Mouse (Mus musculus): Measurements from ENCODE around the gene Igfbp5.
A peak's percentile ranks its signal among the peaks of the same experiment; 100 is the strongest.

Igfbp5 gene

DNA sequence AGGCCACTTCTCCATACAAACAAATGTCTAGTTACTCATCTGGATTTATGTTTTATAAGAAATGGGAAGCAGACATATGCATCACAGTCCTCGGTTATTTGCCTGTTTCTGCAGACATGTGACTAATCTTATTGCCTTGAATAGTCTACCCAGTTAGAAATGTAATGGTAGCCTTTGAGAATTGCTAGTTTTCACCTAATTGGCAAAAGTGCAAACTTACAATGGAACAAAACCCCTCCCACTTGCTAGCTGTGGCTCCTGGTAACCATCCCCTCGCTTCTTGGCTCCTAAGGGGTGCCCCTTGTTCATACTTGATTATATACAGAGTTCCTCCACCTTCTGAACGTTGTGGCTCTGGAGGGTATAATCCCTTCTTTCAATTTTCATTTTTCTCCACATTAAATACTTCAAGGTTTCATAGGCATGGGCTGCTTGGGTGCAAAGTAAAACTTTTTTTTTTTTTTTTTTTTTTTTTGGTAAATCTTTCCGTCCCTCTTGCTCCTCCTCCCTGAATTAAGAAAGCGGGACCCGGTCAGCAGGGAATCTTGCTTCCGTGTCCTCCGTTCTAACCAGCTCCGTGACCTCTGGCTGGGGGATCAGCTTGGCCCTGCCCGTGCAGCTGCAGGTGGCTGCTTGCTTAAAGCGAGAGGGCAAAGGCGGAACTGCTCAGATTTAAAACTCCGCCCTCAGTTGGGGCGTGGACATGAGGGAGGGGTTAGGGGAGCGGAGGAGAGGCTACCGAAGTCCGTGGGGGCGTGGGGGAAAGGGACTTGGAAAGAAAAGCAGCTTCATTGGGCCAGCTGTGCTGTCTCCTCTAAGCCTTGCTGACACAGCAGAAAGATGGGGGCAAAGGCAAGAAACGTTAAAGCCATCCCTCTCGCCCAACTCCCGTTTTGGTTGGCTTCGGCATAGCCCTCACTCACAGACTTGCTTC is 4.7 kb downstream of the Igfbp5 start:
- ATAC-seq (ENCODE audit: insufficient number of reproducible peaks, low FRiP score, low TSS enrichment) = no peak

- no peak for ATAC-seq (ENCODE audit: insufficient number of reproducible peaks, low FRiP score, low TSS enrichment)
Measured at GRCm38 (mm10) chr1:72869275-72869674, 5.4 kb downstream of the Igfbp5 start.

GRCm38 (mm10) chr1:72868429-72869215 is 6.1 kb downstream of the Igfbp5 start:
- no peak for ATAC-seq (ENCODE audit: insufficient number of reproducible peaks, low FRiP score, low TSS enrichment)

DNA sequence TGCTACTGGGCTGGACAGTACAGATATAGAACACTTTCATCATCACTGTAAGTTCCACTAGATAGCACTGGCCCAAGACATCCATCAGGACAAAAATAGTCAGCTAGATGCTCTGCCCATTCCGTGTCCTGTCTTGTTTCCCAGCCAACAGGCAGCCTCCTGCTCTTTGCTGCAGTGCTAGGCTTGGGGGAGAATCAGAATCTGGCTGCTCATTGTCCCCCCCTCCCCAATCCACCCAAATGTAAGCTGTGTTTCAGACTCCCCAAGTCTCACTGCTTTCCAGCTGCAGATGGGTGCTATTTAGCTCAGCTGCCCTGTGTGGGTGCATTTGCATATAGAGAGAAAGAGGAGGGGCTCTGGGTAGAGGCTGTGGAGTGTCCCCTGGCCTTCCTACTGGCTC is 7.3 kb downstream of the Igfbp5 start:
- no peak for ATAC-seq (ENCODE audit: insufficient number of reproducible peaks, low FRiP score, low TSS enrichment)

- ATAC-seq (ENCODE audit: insufficient number of reproducible peaks, low FRiP score, low TSS enrichment) = no peak
Measured at GRCm38 (mm10) chr1:72866417-72866816, 8.3 kb downstream of the Igfbp5 start.

GRCm38 (mm10) chr1:72865900-72866299 is 8.8 kb downstream of the Igfbp5 start:
- peak; percentile 10; the same call in 1 of the 2 replicates for ATAC-seq (ENCODE audit: insufficient number of reproducible peaks, low FRiP score, low TSS enrichment)

GRCm38 (mm10) chr1:72864272-72864671 is 10.4 kb downstream of the Igfbp5 start:
- ATAC-seq (ENCODE audit: insufficient number of reproducible peaks, low FRiP score, low TSS enrichment) = no peak

GRCm38 (mm10) chr1:72863692-72864091 is 11.0 kb downstream of the Igfbp5 start:
- no peak for ATAC-seq (ENCODE audit: insufficient number of reproducible peaks, low FRiP score, low TSS enrichment)

DNA sequence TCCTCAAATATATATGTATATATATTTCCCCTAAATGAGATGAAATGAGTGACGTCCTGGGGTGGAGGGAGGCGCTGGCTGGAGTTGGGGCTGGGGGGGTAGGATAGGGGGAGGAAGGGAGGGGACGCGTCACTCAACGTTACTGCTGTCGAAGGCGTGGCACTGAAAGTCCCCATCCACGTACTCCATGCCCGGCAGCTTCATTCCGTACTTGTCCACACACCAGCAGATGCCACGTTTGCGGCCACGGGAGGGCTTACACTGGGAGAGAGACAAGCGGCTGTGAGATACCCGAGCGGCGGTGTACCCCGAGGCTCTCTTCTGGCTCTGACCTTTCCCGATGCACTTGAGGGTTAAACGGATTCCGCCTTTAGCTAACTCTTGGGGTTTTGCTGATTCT is 12.4 kb downstream of the Igfbp5 start:
- no peak for ATAC-seq (ENCODE audit: insufficient number of reproducible peaks, low FRiP score, low TSS enrichment)

DNA sequence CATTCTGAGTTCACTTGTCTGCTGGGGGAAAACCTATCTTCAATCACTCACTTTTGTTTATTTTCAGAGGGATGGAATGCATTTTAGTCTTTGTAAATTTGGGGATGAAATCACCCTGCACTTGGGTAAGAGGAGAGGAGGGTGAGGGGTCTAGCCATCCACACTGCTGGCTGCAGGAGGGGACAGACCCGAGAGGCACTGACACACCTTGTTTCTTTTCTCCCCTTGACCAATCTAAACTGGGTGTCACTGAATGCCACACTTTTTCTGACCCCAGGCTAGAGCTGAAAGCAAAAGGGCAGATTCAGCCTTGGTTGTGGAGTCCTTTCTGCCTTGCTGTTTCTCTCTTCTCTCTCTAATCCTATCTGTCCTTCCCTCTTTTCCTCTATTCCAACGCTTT is 13.0 kb downstream of the Igfbp5 start:
- ATAC-seq (ENCODE audit: insufficient number of reproducible peaks, low FRiP score, low TSS enrichment) = no peak

- no peak for ATAC-seq (ENCODE audit: insufficient number of reproducible peaks, low FRiP score, low TSS enrichment)
Measured at GRCm38 (mm10) chr1:72860502-72860901, 14.2 kb downstream of the Igfbp5 start.

- no peak for ATAC-seq (ENCODE audit: insufficient number of reproducible peaks, low FRiP score, low TSS enrichment)
Measured at GRCm38 (mm10) chr1:72859963-72860362, 14.7 kb downstream of the Igfbp5 start.

- no peak for ATAC-seq (ENCODE audit: insufficient number of reproducible peaks, low FRiP score, low TSS enrichment)
Measured at GRCm38 (mm10) chr1:72858874-72859273, 15.8 kb downstream of the Igfbp5 start.

- no peak for ATAC-seq (ENCODE audit: insufficient number of reproducible peaks, low FRiP score, low TSS enrichment)
Measured at GRCm38 (mm10) chr1:72858286-72858685, 16.4 kb downstream of the Igfbp5 start.

DNA sequence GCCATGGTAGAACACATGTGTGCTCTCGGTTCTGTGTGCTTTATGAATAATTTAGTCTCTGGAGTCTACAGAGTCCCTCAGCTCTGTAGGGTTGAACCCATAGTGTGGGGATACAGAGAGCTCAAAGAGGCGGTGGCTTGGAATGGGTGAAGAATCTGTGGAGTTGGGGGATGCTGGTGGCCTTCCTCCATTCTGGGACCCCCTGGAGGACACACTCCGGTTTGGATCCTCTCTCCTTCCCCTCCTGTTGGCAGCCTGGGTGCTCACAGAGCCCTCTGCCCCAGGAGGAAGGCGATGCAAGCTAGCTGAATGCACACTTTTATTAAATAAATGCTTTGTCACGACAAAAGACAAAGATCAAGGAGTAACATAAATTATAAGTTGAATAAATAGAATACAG is 17.1 kb downstream of the Igfbp5 start:
- ATAC-seq (ENCODE audit: insufficient number of reproducible peaks, low FRiP score, low TSS enrichment) = no peak

DNA sequence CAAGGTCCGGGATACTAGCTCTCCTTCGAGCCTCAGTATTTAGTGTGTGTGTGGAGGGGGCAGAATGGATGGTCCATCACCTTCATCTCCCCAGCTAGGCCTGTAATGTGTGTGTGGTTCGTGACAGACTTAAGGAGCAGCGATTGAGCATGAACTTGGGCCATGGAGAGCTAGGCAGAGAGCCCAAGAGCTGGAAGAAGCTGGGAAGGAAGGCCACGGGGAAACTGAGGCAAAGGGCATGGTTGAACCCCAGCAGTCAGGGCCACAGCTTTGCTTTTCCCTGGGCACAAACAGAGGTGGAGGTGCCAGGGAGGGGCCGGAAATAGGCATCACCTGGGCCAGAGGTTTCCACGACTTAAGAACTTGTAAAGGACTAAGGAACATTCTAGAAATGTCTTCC is 17.5 kb downstream of the Igfbp5 start:
- ATAC-seq (ENCODE audit: insufficient number of reproducible peaks, low FRiP score, low TSS enrichment) = no peak

DNA sequence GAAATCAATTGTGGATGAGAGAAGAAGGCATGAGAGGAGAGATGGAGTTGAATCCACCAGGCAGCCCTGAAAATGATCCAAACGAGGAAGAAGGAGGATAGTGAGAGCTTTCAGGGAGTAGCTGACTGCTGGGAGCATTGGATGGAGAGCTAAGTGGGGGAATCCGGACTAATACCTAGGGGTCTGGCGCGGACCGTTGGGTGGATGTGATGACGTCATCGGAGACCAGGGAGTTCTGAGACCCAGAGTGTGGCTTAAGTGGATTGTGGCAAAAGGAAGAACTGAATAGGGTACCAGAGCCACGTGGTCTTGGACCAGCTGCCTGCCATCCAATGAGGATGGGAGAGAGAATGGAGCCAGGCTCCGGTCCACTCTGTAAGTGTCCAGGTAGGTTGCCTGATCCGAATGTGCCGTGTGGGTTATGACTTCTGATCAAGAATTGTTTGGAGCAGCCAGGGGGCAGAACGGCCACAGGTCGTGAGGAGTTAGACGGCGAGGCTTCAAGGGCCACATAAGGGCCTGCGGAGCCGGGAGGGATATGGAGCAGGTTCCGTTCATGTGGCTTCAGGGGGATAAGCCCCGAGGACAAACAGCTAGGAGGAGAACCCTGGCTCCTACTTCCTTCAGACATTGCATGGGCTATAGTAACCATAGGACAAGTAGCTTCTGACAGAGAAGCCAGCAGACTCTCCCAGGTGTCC is 18.3 kb downstream of the Igfbp5 start:
- no peak for ATAC-seq (ENCODE audit: insufficient number of reproducible peaks, low FRiP score, low TSS enrichment)

DNA sequence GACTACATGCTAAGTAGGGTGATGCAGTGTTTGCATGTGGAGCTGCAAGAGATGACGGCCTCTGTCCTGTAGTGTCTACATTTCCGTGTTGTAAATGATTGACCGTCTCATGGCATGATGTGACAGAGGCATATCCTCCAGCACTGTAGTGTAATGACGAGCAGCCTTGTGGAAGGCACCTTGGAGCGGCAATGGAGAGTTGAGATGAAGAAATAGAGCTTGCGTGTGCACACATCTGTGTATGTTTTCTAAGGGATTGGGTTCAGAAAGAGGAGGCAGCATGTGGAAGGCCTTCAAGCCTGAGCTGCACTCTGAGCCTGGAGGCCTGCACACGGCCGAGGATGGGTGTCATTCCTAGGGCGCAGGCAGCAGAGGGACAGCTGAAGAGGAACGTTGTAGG is 19.0 kb downstream of the Igfbp5 start:
- no peak for ATAC-seq (ENCODE audit: insufficient number of reproducible peaks, low FRiP score, low TSS enrichment)

- peak; percentile 23; the same call in 1 of the 2 replicates for ATAC-seq (ENCODE audit: insufficient number of reproducible peaks, low FRiP score, low TSS enrichment)
Measured at GRCm38 (mm10) chr1:72854337-72855237, 20.1 kb downstream of the Igfbp5 start.

- no peak for ATAC-seq (ENCODE audit: insufficient number of reproducible peaks, low FRiP score, low TSS enrichment)
Measured at GRCm38 (mm10) chr1:72853759-72854158, 20.9 kb downstream of the Igfbp5 start.

Data from cerebellum, adult (tissue).